Mouse (Mus musculus) small intestine, adult 2 months (tissue): ENCODE data around the gene Rapgef4.

Experiments
- CTCF ChIP-seq: fragments of 200-500 bp; IDR thresholded peaks from 2 replicates; pipeline ENCODE4 v1.5.1; 2012; ENCODE audit warnings: low read depth, mild to moderate bottlenecking, control low read depth, inconsistent platforms, low read length, moderate library complexity, mixed read lengths; ENCODE audit not compliant: insufficient replicate concordance, insufficient read length; ENCODE audit errors: extremely low read depth
- POLR2A ChIP-seq: fragments of 200-500 bp; IDR thresholded peaks from 2 replicates; pipeline ENCODE4 v1.6.1; 2012; ENCODE audit warnings: low read depth, mild to moderate bottlenecking, control low read depth, inconsistent platforms, low read length, moderate library complexity

GRCm38 (mm10) chr2:72181443-72181842 is 200.4 kb downstream of the Rapgef4 start:
- TF ChIP-seq CTCF = no peak
- TF ChIP-seq POLR2A = no peak
